Mouse (Mus musculus): ENCODE data around the gene Strn.

- no peak for TF ChIP-seq CTCF (IDR thresholded peaks at IDR 0.05; ENCODE audit: extremely low read depth, insufficient read depth, insufficient read length, insufficient replicate concordance)
- no peak for TF ChIP-seq POLR2A (IDR thresholded peaks at IDR 0.05; ENCODE audit: low read depth, low read length)
Measured at GRCm38 (mm10) chr17:78732056-78732455, 4.9 kb downstream of the Strn start.
